Mouse (Mus musculus) cerebellum, postnatal 25 days (tissue): Measurements from ENCODE around the gene Syncrip.
"Not testable (repeated sequence)": the region's sequence is repeated elsewhere in the genome, so short reads cannot be mapped to it uniquely, and the experiment has no call there.

Experiments used
- DNase-seq, 2 experiments: peaks; one replicate each; pipeline ENCODE4 v3.0.0; 2021; ENCODE audit warnings: mixed read lengths in 2 of 2

Syncrip gene

DNA sequence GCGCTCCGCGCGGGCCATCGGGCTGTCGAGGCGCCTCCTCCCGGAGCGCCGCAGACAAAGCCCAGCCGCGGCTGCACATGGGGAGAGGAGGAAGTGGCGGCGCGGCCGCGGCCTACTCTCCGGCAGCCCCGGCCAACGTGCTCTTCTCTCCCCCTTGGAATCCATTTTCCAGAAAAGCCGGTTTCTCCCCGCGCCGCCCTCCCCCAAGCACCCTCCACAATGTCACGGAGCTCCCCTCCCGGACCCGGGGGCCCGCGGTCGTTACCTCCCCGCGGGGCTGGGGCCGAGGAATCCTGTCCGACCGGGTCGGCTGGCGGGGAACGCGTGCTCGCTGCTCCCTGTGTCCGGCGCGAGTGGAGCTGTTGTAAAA is 598 bp downstream of the Syncrip start:
- DNase-seq: peak; percentile 63 to 78

DNA sequence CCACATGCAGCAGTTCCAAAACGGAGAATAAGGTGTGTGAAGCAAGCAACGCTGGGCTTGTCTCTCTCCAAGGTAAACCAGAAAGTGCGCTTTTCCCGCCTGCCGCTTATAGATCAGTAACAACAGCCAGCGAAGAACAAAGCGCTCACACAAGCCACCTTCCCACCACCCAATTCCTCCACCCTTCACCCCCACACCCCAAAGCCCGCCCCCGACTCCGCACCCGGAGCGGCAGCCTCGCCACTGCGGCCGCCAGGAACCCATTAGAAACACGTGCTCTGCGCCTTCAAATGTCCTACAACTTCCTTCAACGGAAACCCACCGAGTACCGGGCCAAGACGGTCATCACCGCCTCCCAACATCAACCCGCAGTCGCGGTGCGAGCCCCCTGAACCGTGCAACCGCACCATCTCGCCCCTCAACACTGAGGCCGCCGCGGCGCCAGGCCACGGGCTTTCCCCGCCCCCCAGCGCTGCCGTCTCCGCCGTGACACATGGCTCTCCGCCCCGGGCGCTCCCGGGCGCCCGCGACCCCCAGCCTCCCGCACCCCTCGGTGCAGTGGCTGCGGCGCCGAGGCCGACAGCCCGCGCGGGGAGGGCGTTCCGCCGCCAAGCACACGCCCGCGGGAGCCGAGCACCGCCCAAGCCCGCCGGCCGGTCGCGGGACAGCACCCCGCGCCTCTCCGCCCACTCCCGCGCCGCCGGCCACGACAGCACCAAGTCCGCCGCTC is 1.1 kb downstream of the Syncrip start:
- DNase-seq: peak; percentile 58 to 68

DNA sequence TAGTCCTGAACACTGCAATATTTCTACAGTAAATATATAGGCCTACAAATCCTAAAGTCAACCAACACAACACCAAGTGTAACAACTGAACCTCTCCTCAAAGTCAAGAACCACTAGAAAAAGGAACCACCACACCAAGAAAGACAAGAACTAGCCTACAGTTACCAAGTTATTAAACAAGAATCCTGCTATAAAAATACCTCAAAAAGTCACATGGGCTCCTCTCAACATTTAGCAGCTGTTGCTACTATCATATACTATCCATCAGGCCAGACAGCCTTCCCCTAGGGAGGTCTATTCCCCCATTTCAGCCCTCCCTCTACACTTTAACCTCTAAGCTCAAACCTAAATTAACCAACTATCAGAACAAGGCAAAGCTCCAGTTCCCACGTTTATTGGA is 2.3 kb downstream of the Syncrip start:
- DNase-seq: no peak

DNA sequence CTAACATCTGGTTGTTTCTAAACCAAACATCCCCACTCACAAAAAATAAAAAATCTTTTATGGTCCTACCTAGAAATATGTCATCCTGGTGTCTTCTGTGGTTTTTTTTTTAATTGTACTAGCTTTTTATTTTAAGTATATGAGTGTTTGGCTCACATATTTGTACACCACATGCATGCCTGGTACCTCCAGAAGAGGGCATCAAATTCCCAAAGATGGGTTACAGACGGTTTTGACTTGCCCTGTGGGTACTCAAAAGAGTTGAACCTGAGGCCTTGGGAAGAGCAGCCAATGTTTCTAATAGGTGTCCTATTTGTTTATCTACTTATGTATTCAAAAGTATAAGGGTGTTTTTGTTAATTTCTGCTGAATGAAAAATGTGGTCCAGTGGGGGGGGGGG is 6.2 kb downstream of the Syncrip start:
- peak in 1 of 2 experiments; percentile 32 for DNase-seq

DNA sequence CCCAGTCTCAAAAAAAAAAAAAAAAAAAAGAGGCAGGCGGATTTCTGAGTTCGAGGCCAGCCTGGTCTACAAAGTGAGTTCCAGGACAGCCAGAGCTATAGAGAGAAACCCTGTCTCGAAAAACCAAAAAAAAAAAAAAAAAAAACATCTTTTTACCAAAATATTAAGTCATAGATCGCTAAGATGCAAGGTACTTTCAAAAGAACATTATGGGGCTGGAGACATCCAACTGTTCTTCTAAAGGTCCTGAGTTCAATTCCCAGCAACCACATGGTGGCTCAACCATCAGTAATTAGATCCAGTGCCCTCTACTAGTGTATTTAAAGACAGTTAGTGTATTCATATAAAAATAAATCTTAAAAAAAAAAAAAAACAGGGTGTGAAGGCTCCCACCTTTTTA is 21.4 kb downstream of the Syncrip start:
- not testable (repeated sequence) for DNase-seq

DNA sequence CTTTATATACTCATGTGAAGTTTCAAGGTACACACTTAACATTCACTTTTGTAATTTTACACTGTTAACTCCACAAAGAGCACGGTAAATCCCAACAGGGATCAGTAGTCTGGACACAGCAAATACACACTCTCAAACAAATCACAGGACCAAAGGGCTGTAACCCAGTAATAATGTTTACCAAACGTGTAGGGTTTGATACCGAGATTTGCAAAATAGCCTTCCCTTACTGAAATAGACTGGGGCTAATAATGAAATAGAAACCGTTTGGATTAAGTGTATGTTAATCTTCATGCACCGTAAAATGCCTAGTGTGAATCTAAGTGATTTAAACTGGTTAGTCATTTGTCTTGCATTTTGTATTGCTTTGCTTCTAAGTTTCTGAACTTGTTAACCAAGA is 42.4 kb downstream of the Syncrip start:
- DNase-seq: no peak

DNA sequence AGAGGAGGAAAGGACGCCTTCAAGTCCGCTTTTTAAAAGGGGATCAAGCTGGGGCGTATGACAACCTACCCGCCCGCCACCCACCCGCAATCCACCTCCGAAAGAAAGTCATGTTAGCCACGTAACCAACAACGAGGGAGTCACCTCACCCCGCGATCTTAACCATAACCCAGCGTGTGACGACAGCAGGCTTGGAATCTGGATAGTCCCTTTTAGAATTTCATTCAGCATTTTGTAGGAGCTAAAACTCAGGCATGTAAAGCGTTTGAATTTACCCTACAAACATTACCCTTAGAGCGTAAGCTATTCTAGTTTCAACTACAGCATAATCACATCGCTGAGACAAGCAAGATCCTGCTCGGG is 43.2 kb downstream of the Syncrip start:
- no peak for DNase-seq

DNA sequence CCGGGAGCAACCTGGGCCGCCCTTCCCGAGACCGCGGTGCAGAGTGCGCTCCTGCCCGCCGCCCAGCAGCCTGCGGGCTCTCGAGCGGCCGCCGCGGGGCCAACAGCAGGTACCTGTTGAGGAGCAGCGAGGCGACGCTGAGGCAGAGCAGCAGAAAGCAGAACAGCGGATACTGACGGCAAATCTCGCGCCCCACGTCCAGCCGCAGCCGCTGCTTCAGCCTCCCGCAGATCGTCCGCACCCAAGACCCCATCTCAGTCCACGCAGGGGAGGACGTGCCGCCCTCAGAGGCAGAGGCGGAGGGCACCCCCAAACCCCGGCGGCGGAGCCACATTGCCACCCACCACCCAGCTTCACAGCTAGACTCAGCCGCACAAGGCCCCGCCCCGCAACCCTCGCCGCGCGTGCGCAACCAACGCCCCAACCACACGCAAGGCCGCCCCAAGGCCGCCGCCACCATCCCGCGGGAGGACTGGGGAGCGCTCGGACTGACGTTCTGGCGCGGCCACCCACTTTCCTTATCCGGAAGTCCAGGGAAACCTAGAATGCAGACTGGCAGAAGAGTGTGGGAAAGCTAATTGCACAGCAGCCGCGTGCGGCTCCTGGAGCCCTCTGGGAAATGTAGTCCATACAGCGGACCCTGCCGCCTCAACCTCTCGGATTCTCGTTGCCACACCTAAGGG is 43.7 kb downstream of the Syncrip start, which contains the start of gene Snx14:
Snx14 (minus strand) TSS at position 404 of the 683 bp plus-strand sequence.
- peak; percentile 98 for DNase-seq

DNA sequence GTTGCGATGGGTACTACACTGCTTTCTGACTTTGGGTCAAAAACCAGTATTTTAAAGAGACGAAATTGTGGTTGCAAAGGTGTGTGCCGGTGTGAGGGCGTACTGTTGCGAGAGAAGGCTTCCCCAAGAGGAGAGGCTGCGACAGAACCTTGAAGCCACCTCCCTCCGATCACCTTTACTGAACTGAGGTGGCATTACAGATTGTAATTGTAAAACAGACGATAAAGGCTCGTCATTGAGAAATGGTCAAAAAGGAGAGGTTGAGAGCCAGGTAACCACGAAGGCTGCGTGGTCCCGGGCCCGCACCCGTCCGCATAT is 44.2 kb downstream of the Syncrip start:
- DNase-seq: no peak

DNA sequence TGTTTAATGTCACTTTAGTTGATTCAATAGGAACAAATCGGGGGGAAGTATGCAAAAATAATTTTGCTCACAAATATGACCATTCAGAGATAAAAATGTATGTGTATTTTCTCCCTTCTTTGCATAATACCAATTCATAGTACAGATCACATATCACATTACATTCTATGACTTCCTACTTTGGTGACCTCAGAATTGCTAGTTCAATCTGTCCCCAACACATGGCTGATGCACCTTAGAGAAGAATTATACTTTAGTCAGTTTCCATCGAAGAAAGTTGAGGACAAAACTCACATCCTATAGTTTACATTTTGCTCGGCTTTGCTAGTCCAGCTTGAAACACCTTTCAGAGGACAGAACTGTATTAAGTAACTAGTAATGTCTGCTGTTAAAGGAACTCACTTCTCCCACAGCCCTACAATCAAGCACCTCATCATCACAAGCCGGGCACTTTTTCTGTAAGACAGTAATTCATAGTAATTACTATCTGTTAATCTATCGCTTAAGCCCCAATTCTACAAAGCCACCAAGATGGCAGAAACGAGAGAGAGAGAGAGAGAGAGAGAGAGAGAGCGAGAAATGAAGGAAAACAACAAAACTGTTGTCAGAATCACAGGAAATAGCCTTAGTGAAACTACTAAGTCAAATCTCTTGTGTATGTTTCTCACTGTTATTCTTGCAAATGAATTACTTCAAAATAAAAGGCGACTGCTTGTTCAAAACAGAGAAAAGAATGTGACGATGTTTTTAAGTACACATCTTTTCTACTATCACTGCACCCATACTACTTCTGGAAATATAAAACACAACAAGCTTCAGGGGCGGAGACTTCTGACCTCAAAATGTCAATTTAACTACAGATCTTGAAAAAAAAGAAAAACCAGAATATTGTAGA is 44.8 kb downstream of the Syncrip start:
- no peak for DNase-seq

DNA sequence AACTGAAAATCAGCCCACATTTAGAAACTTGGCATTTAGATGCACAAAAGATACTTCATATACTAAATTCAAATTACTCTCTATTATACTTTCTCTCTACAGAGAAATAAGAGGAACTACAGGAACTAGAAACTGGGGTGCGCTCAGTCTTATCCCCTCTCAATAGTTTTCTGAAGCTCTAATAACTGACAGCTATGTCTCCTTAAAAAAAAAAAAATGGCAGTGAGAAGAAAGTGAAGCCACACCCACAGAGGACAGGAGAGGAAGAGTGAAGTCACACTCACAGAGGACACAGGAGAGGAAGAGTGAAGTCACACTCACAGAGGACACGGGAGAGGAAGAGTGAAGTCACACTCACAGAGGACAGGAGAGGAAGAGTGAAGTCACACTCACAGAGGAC is 58.0 kb downstream of the Syncrip start:
- no peak for DNase-seq

DNA sequence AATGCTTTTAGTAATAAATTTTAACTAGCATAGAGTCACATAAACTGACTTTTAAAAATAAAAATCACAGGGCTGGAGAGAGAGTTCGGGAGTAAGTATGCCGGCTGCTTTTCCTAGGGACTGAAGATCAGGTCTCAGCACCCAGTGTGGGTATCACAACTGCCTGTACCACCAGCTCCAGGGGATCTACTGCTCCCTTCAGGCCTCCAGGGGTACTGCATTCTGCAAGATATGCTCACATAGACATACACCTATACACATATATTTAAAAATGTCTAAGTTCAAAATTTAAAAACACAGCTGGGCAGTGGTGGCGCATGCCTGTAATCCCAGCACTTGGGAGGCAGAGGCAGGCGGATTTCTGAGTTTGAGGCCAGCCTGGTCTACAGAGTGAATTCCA is 59.9 kb downstream of the Syncrip start:
- no peak for DNase-seq

DNA sequence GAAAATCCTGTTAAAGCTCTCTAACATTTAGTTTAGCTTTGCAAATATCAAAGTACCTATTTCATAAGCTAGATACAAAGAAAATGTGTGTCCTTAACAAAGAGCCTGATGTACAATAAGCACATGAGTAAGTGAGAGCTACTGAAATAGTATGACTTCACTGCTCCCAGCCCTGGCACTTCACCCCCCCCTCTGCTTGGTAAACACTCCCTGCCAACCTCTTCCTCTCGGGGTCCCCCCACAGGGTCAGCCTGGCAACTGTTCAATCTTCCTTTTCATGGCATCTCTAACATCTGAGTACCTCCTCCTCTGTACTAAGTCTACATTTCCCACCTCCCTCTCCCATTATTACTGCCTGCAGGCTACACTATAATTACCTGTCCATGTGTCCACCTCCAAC is 65.6 kb downstream of the Syncrip start:
- no peak for DNase-seq

DNA sequence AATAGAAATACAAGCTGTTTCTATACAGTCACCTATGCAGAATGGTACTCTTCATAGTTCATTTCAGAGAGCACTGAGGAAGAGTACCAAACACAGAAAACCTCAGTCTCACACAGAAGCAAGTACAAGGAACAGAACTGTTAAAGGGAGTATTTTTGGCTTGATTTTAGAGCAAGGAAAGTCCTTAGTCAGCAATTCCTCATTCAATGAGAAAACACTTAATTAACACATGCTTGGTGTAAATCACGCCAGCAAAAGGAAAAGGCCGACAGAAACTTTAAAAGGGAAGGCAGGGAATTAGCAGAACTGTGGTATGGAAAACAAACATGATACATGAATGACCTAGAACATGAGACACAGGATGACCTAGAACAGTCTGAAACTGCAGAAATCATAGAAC is 72.4 kb downstream of the Syncrip start:
- DNase-seq: no peak

DNA sequence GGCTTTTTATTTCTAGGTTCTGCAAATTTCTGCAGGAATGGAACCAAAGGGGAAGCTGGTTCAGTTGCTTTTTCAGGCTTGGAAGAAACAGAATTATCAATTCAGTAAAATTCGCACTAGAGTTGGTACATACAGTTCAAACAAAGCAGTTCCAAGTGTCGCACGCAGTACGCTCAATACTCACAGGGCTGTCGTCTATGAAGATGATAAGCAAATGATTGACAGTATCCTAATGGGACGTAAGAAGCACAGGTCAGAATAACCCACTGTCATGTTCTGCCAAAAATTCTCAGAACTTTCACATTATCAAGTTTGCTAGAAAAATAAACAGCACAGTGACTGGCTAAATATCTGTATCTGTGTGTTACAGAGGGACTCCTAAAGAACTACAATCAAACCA is 77.9 kb downstream of the Syncrip start:
- no peak for DNase-seq

DNA sequence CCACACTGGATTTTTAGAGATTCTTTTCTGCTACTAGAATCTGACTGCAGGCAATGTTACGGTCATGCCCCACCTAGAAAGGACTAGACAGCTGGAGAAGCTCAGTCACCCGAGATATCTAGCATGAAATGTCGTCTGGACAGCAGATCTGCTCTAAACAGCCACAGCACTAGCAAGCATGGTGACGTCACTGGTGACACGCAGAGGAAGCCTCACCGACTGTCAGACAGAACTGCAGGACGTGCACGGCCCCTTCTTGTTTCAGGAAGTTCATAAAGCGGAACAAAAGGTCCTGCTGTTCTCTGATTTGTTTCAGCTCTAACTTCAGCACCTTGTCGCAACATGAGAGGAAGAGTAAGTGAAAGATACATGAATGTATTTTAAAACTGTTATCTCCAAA is 78.3 kb downstream of the Syncrip start:
- DNase-seq: peak in 1 of 2 experiments; percentile 11

DNA sequence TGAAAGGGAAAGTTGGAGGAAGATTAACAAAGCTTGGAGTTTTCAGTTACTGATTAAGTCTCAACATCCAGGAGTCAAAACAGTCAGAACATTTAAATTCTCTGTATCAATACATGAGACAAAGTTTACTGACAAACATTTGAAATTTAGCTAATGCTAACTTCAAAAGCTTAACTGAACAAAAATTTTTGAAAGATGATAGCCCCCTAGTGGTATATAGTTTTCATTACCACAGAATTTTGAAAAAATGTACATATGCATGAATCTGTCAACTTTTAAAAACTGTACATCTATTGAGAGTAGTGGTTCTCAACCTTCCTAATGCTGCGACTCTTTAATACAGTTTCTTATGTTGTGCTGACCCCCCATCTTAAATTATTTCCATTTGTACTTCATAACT is 83.9 kb downstream of the Syncrip start:
- DNase-seq: no peak
